Mouse (Mus musculus) neural tube, embryonic 11.5 days (tissue): ENCODE measurements around the gene Lrrc34. TPM values are rescaled to one million over a fixed set of nuclear protein-coding genes. Genes with fewer than 3 reads are reported as not detected.

Source experiments
- ATAC-seq: fragments of 200-750 bp; cut with Nextera tagmentation; 2 replicates; pipeline ENCODE4 v1.8.0; 2017; ENCODE audit warnings: moderate number of reproducible peaks, mild to moderate bottlenecking, moderate TSS enrichment, moderate library complexity; ENCODE audit not compliant: insufficient read depth, low FRiP score, low TSS enrichment
- DNase-seq: peaks from one replicate; pipeline ENCODE4 v3.0.0-alpha.2; 2015; ENCODE audit warnings: low spot score
- H3K27ac ChIP-seq: fragments of 300-500 bp; sonication (generic); 2 replicates; pipeline ENCODE4 v1.5.1; 2014; ENCODE audit warnings: low read depth, mild to moderate bottlenecking, low read length
- H3K27me3 ChIP-seq: fragments of 300-500 bp; sonication (generic); 2 replicates; pipeline ENCODE4 v1.6.1; 2014; ENCODE audit warnings: mild to moderate bottlenecking, low read length, mixed read lengths; ENCODE audit not compliant: control insufficient read depth, insufficient read depth
- H3K36me3 ChIP-seq: fragments of 300-500 bp; sonication (generic); 2 replicates; pipeline ENCODE4 v1.6.1; 2014; ENCODE audit warnings: mild to moderate bottlenecking, low read length, moderate library complexity, mixed read lengths; ENCODE audit not compliant: control insufficient read depth, insufficient read depth
- H3K4me1 ChIP-seq: fragments of 300-500 bp; sonication (generic); 2 replicates; pipeline ENCODE4 v1.6.1; 2014; ENCODE audit warnings: low read length, mixed read lengths; ENCODE audit not compliant: control insufficient read depth, insufficient read depth
- H3K4me2 ChIP-seq: fragments of 300-500 bp; sonication (generic); 2 replicates; pipeline ENCODE4 v1.6.1; 2014; ENCODE audit warnings: low read depth, mild to moderate bottlenecking, moderate library complexity
- H3K4me3 ChIP-seq: fragments of 300-500 bp; sonication (generic); 2 replicates; pipeline ENCODE4 v1.5.1; 2014; ENCODE audit warnings: low read depth, low read length
- H3K9ac ChIP-seq: fragments of 300-500 bp; sonication (generic); 2 replicates; pipeline ENCODE4 v1.6.1; 2014; ENCODE audit warnings: mild to moderate bottlenecking, low read length
- H3K9me3 ChIP-seq: fragments of 300-500 bp; sonication (generic); 2 replicates; pipeline ENCODE4 v1.6.1; 2016; ENCODE audit warnings: low read length; ENCODE audit not compliant: control insufficient read depth
- WGBS: fragments of 180-500 bp; shearing (Covaris S2); extraction: QIAGEN DNeasy Blood & Tissue Kit; methylation state at CpG from one replicate; pipeline ENCODE4 v1.1.7; 2014; 5-methylcytosine and 5-hydroxymethylcytosine counted together
- polyA plus RNA-seq: library from polyadenylated mRNA; unstranded; fragments of >200 nt; fragmentation: Nextera tagmentation; extraction: Ambion mirVana; gene quantifications from 2 replicates; pipeline ENCODE4 v1.2.1, GENCODE M21; 2014

Gene Lrrc34
- polyA plus RNA-seq, 1 experiment from 2014 or later = 1.2 TPM

- H3K9me3 ChIP-seq = no peaks in the 10 kb centered on the region
- no peaks in the 10 kb centered on the region for H3K27me3 ChIP-seq
- H3K4me2 ChIP-seq = peak overlapping the region; percentile 69
- under 1% methylated on average over 27 of the region's 27 CpGs for WGBS
- no peaks in the 10 kb centered on the region; the same call in 1 of the 2 replicates for H3K36me3 ChIP-seq
- H3K4me1 ChIP-seq = peaks cover 6% of the 10 kb centered on the region; the same call in 1 of the 2 replicates
- peak overlapping the region; percentile 76 for H3K9ac ChIP-seq
- no peak for DNase-seq
- peak; percentile 56 for ATAC-seq
- H3K27ac ChIP-seq = peak overlapping the region; percentile 95
- peak overlapping the region; percentile 88 for H3K4me3 ChIP-seq
These were observed 45.0 kb downstream of the Lrrc34 start for GRCm38 (mm10) chr3:30602740-30603098.

DNA sequence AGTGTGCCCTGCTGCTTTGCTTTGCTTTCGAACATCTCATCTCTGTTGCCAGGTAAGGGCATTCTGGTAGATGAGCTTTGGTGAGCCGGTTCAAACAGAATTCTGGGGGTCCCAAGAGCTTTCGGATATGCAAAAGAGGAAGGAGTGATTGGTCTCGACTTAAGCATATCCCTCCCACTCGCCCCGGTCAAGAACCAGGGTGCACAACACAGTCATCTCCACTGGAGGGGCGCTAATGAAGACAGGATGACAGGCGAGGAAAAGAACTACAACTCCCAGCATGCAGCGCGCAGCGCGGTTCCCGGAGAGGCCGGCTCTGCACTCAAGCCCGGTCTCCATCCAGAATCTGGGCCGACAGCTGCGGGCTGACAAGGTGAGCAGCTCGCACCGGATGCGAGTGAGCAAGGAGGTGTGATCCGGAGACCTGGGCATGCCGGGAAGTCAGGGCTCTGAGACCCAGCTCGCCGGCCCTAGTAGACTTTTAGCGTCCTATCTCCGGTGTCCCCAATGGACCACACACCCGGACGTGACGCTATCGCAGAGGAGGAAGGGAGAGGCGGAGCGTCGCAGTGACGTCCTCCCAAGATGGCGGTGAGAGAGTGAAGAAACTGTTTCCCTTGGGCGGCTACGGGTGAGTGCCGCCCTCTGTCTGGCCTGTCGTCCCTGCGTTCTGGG, 45.5 kb downstream of the Lrrc34 start, which contains the start of gene Mynn:
TSS of gene Mynn (plus strand) at position 1 of the 675 bp plus-strand sequence.
- Histone ChIP-seq H3K4me1 (peaks cover 6% of the 10 kb centered on the region; the same call in 1 of the 2 replicates), H3K36me3 (no peaks in the 10 kb centered on the region), H3K9ac (peak within 1 kb of the TSS; percentile 76), H3K9me3 (no peaks in the 10 kb centered on the region), H3K27ac (peak within 1 kb of the TSS; percentile 95), H3K27me3 (no peaks in the 10 kb centered on the region), H3K4me2 (peak within 1 kb of the TSS; percentile 69), H3K4me3 (peak within 1 kb of the TSS; percentile 88)
- WGBS = under 1% methylated on average over 40 of the region's 40 CpGs
- DNase-seq (peak; percentile 98), ATAC-seq (peak; percentile 93)

- H3K9me3 ChIP-seq = no peaks in the 10 kb centered on the region
- peak overlapping the region; percentile 95 for H3K27ac ChIP-seq
- H3K4me1 ChIP-seq = peaks cover 6% of the 10 kb centered on the region; the same call in 1 of the 2 replicates
- no peak for ATAC-seq
- peak overlapping the region; percentile 69 for H3K4me2 ChIP-seq
- WGBS = 1% methylated on average over 13 of the region's 13 CpGs
- H3K9ac ChIP-seq = no peak overlapping the region; the same call in 1 of the 2 replicates
- H3K36me3 ChIP-seq = no peaks in the 10 kb centered on the region
- H3K4me3 ChIP-seq = peak overlapping the region; percentile 88
- DNase-seq = no peak
- no peaks in the 10 kb centered on the region for H3K27me3 ChIP-seq
These were observed 46.0 kb downstream of the Lrrc34 start for GRCm38 (mm10) chr3:30601610-30602064.

DNA sequence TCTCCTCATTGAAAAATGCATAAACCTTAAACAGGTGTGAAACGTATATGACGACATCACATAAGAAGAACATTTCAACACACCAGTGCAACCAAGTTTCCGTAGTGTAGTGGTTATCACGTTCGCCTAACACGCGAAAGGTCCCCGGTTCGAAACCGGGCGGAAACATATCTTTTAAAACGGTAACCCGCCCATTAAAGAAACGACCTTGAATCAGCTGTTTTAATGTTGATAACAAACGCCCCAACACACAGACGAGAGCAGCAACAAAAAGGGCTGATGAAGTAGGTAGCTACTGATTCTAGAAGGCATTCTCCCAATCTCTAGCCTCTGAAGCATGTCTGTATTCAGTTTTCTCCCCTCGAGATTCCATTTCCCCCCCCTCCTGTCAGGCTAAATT, 46.5 kb downstream of the Lrrc34 start:
- peak overlapping the region; percentile 88 for H3K4me3 ChIP-seq
- H3K4me1 ChIP-seq = peaks cover 6% of the 10 kb centered on the region; the same call in 1 of the 2 replicates
- H3K9ac ChIP-seq = no peak overlapping the region
- WGBS = under 1% methylated on average over 17 of the region's 17 CpGs
- ATAC-seq (peak; percentile 46), DNase-seq (peak; percentile 88)
- H3K9me3 ChIP-seq = no peaks in the 10 kb centered on the region
- no peaks in the 10 kb centered on the region for H3K36me3 ChIP-seq
- H3K27me3 ChIP-seq = no peaks in the 10 kb centered on the region
- H3K27ac ChIP-seq = no peak overlapping the region
- H3K4me2 ChIP-seq = peak overlapping the region; percentile 69

- H3K4me1 ChIP-seq = peaks cover 6% of the 10 kb centered on the region; the same call in 1 of the 2 replicates
- H3K27ac ChIP-seq = peak overlapping the region; percentile 20; the same call in 1 of the 2 replicates
- peak overlapping the region; percentile 48 for H3K9ac ChIP-seq
- DNase-seq (peak; percentile 56), ATAC-seq (no peak)
- H3K9me3 ChIP-seq = no peaks in the 10 kb centered on the region
- WGBS = under 1% methylated on average over 14 of the region's 14 CpGs
- H3K4me2 ChIP-seq = peak overlapping the region; percentile 69
- peak overlapping the region; percentile 52 for H3K4me3 ChIP-seq
- no peaks in the 10 kb centered on the region for H3K36me3 ChIP-seq
- no peaks in the 10 kb centered on the region for H3K27me3 ChIP-seq
These were observed 47.0 kb downstream of the Lrrc34 start for GRCm38 (mm10) chr3:30600717-30601116.

DNA sequence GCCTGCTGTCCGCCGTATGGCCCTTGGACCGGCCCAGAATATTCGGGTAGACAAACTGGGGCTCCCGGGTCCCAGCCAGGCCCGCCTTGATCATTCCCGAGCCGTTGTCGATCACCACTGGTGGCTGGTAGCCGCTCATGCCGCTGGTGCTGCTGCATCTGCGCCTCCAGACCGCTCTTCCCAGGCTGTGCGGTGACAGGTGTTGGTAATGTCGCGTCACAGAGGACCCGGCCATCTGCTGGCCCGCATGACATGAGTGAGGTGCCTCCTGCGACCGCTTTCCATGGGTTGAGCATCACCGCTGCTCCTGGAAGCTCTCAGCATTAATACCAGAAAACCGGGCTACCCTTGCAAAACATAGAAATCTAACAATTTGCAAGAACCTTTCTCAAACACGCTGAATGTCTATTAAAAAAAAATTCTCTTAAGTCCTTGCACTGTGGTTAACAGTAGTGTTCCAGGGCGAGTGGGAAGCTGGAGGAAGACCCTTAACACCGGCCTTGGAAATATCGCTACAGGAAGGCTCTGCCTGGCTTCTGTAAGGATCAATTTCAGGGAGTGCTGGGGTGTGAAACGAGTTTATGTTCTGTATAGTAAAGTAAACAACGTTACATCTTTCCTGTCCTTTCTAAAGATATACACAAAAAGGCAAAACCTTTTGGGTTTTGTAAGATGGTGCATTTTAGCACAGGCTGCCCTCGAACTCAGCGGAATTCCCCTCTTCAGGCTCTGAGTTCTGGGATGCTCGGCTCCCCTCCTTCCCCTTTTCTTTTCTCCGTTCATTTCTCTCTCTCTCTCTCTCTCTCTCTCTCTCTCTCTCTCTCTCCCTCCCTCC, 47.7 kb downstream of the Lrrc34 start, which contains the start of gene Actrt3:
TSS of gene Actrt3 (minus strand) at position 229 of the 835 bp plus-strand sequence.
- WGBS = 1% methylated on average over 32 of the region's 32 CpGs
- Histone ChIP-seq H3K27me3 (no peaks in the 10 kb centered on the region), H3K4me1 (peaks cover 6% of the 10 kb centered on the region; the same call in 1 of the 2 replicates), H3K27ac (peak within 1 kb of the TSS; percentile 20; the same call in 1 of the 2 replicates), H3K9me3 (no peaks in the 10 kb centered on the region), H3K9ac (peak within 1 kb of the TSS; percentile 48), H3K4me2 (peak within 1 kb of the TSS; percentile 69), H3K4me3 (peak within 1 kb of the TSS; percentile 52), H3K36me3 (no peaks in the 10 kb centered on the region)
- DNase-seq = peak; percentile 67
- no peak for ATAC-seq

- DNase-seq (no peak), ATAC-seq (no peak)
- no peak overlapping the region for H3K4me3 ChIP-seq
- WGBS = 85% methylated on average over 7 of the region's 7 CpGs
- H3K27ac ChIP-seq = no peak overlapping the region
- peaks cover 3% of the 10 kb centered on the region; the same call in 1 of the 2 replicates for H3K4me1 ChIP-seq
- no peak overlapping the region for H3K9ac ChIP-seq
- no peaks in the 10 kb centered on the region for H3K36me3 ChIP-seq
- H3K4me2 ChIP-seq = no peak overlapping the region
- no peaks in the 10 kb centered on the region for H3K9me3 ChIP-seq
- H3K27me3 ChIP-seq = no peaks in the 10 kb centered on the region
These were observed 50.4 kb downstream of the Lrrc34 start for GRCm38 (mm10) chr3:30597271-30597670.

DNA sequence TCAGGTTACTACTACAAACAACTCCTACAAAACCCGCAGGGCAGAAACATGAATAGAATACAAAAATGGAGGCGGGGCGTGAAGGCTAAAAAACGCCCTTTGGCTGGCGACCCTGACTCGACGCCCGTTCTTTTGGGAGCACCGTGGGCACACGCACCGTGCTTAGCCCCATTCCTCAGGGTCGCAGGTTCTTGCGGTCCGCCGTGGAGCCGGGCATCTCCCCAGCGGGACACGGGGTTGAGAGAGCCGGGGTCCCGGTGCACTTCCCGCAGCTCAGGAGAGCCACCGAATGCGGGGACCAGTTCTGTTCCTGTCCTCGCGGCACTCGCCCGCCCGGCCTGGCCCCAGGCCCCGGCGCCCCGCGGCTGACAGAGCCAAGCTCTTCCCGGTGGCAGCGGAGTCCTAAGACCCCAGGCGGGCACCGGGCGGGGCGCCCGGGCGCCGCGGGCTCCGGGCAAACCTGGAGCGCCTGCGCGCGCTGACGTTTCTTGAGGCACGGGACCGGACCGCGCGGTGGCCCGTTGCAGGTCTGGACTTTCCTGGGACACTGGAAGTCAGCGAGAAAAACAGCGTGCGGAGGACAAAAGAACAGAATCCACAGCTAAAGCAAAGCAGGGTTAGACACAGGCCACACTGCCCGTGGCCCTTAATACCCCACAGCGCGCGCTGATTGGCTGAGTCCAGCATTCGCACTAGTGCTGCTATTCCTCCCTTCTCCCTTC, 52.4 kb downstream of the Lrrc34 start:
- Histone ChIP-seq H3K4me2 (peak overlapping the region; percentile 82), H3K27me3 (no peaks in the 10 kb centered on the region), H3K36me3 (no peaks in the 10 kb centered on the region), H3K9me3 (no peaks in the 10 kb centered on the region), H3K9ac (peak overlapping the region; percentile 89), H3K4me3 (peak overlapping the region; percentile 76), H3K4me1 (peaks cover 3% of the 10 kb centered on the region; the same call in 1 of the 2 replicates), H3K27ac (peak overlapping the region; percentile 60)
- WGBS = under 1% methylated on average over 62 of the region's 62 CpGs
- ATAC-seq (peak; percentile 77), DNase-seq (peak; percentile 69)
